Mouse (Mus musculus) left cerebral cortex, postnatal 14 days (tissue): ENCODE data around the gene Ccdc92b. TPM values are rescaled to one million over a fixed set of nuclear protein-coding genes. Genes with fewer than 3 reads are reported as not detected.
"Not testable (repeated sequence)": the region's sequence is repeated elsewhere in the genome, so short reads cannot be mapped to it uniquely, and the experiment has no call there.

ENCODE experiments used
- DNase-seq, 2 experiments: peaks; one replicate each; pipeline ENCODE4 v3.0.0; 2021 to 2022; ENCODE audit warnings: low spot score in 2 of 2, mixed read lengths in 1 of 2
- intact Hi-C: fragments of 180-260 bp; cut with DNase I; formaldehyde crosslinking; loops from one replicate; pipeline ENCODE4 v1.15.1; 2025
- long read RNA-seq, 2 experiments: library from polyadenylated mRNA; stranded (forward); transcript quantifications; one replicate each; pipeline ENCODE4 v2.0.0; 2021
- total RNA-seq, 2 experiments: library from RNA; stranded (reverse); gene quantifications; 2 replicates each; pipeline ENCODE4 v1.2.3; 2021

Gene Ccdc92b
- 10 to 100 TPM; 23.1 to 23.4 TPM for total RNA-seq
- long read RNA-seq, experiment 1, full-length matches to known transcripts, result 7 of 17 reads
- long read RNA-seq, experiment 1, partial matches to known transcripts, result 0 of 17 reads
- long read RNA-seq, experiment 1, other reads (novel, unspliced or antisense), result 10 of 17 reads
- long read RNA-seq, experiment 2, full-length matches to known transcripts, result 8 of 15 reads
- long read RNA-seq, experiment 2, partial matches to known transcripts, result 1 of 15 reads
- long read RNA-seq, experiment 2, other reads (novel, unspliced or antisense), result 6 of 15 reads

DNA sequence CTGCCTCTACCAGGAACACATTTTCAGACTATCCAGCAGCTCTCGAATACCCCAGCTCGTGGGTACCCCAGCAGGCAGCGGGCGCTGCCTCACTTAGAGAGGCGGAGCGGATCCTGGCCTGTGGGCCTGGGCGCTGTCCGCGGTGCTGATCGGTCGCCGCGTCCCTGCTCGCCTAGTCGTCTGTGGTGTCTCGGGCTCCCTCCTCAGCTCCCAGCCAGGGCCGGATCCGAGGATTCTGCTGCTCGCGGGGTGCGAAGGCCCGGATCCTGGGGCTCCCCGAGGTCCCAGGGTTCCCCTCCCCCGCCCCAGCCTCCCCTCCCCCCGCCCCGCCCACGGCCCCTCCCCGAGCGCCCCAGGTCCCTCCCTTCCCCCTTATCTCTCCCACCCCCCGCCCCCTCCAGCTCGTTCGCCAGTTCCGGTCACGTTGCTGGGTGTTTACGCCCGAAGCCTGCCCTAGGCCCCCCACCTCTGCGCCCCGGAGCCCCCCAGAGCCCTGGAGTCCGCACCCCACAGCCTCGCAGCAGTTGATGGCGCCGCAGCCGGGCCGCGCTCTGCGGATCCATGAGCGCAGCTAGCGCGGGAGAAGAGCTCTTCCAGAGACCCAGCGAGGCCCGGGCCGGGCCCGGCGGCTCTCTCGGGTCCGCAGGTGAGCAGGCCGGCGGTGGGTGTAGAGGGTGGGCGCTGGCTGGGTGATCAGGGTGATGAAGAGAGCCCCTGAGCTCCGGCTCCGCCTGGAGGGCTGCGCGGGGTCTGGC lies at the start of gene Ccdc92b:
Gene Ccdc92b, plus strand, starts transcription at position 405 of the 755 bp plus-strand sequence.
- intact Hi-C loops, result no loop called here

DNA sequence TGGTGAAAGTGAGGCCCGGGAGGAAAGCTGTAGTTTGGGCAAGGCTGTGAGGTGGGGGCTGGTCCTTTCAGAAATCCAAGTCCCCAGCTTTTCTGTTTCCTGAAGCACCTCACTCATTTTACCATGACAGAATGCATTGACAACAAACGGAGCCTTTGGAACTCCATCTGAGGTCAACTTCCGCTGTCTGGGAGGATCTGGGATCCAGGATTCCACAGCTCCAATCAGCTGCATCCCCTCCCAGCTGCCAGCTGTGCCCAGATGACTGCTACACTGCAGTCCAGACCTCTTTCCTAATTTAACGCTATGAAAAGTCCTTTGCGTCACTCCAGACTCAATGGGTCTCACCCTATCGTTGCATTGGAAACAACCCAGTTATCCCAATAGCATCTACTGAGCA lies 49.7 kb upstream of the Ccdc92b start:
- intact Hi-C loops, result no loop called here

More for the DNA sequence above, at the start of gene Ccdc92b:
- peak; percentile 62 to 72 for DNase-seq

DNA sequence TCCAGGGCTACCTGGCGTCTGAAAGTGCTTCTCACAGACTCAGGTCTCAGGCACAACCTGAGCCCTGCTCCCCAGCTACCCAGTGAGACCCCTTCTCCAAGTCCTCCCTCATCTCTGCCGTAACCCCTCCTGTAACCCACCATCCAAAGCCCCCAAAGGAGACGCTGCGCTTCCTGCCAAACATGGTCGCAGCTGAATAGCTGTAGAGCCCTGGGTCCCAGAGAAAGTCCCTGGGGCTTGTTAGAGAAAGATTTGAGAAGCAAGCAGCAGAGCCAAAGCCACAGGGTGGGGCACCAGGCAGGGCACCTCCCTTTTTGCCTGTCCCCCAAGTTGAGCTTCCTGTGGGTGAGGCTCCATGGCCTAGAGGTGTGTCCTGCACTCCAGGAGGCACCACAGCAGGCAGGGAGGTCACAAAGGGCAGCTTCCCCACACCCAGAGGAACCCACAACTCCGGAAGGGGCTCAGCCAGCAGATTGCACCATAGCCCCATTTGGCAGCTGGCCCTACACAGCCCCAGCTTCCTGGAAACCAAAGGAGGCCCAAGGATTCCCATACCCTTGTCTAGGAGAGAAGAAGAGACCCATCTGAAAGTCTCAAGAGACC lies 46.8 kb upstream of the Ccdc92b start:
- DNase-seq, result no peak
- intact Hi-C loops, result no loop called here

More for the DNA sequence above, 49.7 kb upstream of the Ccdc92b start:
- DNase-seq, result no peak

DNA sequence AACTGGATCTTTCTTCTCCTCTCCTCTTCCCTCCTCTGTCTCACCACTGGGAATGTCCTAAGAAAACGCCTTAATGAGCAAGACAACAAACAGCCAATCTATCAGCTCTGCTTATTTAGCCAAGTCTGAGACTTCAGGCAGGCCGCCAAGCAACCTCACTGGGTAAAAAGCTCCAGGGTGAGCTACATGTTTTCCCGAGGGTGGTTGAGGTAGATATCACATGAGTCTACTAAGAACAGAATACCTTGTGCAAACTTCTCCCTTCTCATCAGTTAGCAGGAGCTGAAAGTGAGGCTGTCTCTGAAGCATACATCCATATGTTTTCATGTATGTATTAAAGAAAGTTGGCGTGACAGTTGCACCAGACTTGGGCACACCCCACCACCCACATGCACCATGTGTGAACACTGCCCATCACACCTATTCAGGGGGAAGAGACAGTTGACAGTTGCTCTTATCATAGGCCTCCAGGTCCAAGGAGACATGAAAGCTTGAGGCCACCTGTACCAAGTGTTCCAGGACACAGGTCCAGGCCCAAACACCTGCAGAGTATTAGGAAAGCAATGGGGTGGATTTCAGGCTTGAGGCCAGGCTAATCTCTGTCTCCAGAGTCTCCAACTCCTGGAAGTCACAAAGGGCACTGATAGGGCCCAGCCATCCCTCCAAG lies 44.5 kb upstream of the Ccdc92b start:
- intact Hi-C loops, result no loop called here

DNA sequence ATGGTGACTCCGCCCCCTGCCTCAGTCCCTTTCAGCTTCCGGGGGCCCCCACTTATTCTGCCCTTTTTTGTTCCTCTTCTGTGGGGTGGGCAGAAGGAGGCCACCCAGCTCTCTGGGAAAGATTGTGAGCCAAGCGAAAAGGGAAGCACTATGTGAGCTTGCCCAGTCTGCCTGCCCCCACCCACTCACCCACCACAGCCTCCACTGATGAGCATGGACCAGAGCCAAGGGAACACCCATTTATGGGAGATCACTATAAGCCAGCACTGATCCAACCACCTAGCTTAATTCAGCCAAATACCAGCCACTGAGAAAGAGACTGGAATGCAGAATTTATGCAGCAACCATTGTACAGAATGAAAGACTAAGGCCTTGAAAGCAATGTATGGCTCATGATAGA lies 43.5 kb upstream of the Ccdc92b start:
- intact Hi-C loops, result no loop called here
- DNase-seq, result no peak

More for the DNA sequence above, 44.5 kb upstream of the Ccdc92b start:
- DNase-seq, result no peak

DNA sequence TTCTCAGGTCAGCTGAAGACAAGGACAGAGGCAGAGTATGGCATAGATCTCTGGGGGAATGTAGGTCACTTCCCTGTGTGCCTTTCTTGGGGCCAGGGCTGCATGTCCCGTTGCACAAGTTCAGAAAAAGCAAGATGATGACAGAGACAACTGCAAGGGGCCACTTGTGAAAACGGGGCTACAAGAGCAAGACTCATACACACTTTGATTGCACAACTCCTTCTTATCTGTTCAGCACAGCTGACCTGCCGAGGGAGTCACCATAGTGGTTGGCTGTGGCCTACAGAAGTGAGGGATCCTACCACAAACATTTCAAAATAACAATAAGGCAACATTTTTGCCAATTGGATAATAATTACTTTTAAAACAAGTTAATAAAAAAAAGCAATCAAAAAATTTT lies 42.3 kb upstream of the Ccdc92b start:
- intact Hi-C loops, result no loop called here
- no peak for DNase-seq

DNA sequence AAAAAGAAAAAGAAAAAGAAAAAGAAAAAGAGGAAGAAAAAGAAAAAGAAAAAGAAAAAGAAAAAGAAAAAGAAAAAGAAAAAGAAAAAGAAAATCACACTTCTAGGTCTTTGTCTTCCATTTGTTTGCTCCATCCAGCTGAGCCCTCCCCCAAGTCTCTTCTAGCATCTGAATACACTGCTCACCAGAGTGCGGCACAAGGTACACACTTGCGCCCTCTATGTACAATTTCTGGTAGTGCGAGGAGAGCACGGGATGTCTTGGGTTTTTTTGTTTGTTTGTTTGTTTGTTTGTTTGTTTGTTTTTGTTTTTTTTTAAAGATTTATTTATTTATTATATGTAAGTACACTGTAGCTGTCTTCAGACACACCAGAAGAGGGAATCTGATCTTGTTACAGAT lies 38.1 kb upstream of the Ccdc92b start:
- DNase-seq, intact Hi-C loops: not testable (repeated sequence)

DNA sequence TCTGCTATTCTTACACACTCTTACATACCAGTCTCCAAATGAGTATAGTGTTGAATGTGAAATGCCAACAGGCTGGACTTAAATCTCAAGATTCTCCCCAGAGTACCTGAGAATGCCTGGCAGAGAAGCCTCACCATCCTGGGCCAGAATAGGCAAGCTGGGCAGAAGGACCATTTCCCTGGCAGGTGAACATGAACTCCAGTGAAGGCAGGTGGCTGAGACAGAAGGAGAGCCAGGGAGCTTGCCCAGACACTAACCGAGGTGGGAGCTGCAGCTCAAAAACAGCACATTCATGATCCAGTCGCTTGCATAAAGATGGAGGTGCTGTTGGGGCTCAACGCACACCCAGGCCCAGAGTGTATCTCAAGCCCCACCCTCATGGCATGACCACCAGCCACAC lies 36.9 kb upstream of the Ccdc92b start:
- intact Hi-C loops, result no loop called here
- DNase-seq, result no peak

DNA sequence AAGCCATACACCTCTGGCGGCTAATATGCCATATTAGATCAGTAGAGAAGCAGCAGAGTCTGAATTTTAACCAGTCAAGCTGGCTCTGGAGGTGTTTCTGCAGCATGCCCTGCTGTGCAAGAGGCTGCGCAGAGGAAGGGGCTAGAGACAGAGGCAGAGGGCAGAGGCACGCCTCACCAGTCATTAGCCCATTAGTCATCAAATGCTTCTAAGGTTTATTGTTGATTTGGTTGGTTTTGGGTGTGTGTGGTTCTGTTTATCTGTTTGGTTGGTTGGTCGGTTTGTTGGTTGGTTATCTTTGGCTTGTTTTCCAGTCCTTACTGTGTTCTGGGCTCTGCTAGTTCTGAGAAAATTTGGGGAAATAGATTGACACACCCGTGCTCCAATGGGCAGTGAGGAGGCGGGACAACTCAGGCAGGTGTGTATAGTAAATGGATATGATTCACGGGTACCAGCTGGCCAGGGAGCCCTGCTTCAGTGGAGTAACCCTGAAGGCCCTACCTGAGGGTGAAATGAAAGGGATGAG lies 35.5 kb upstream of the Ccdc92b start:
- intact Hi-C loops, result no loop called here
- DNase-seq, result no peak

DNA sequence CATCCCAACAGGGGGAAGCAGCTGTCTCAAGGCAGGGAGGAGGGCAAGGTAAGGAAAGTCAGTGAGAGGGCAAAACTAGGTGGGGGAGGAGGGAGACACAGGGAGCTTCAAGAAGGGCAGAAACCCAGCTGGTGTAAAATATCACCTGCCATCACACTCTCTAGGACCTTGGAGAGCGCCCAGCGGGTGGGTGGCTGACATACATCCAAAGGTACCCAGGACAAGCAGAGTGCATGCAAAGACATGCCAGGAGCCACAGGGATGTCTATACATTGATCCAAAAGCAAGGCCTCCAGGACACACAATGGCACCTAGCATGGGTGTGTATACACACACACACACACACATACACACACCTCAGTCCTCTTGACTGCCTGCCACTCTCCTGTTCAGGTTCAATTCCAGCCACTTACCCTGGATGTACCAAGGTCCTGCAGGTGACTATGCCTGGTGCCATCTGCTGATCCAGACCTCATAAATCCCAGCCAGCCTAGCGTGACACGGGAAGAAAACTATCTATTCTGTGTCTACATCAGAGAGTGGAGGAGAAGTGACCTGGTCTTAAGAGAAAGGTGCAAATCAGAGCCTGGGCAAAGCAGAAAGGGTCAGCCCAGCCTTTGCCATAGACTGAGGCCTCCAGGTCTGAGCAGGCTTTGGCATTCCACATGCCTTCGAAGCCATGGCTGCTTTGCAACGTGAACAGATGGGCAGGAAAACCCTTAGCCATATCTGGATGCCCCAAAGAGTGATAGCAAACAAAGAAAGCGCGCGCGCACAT lies 34.3 kb upstream of the Ccdc92b start:
- no peak for DNase-seq
- intact Hi-C loops, result no loop called here

DNA sequence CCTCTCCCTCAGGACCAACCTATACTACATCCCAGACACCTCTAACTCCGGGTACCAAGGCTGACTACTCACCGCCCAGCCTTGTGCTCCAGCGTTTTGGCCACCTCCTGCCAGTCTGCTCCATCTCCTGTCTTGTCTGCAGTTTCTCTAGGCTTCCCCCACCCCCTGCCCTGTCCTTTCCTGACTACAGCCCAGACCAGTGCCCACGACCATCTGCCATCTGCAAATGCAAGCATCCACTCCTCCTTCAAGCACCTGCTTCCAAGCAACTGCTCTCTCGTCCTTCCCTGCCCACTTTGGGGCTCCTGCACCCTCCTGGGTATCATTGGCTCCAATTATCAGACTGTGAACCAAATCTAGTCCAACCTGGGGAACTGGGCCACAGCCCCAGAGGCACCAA lies 33.0 kb upstream of the Ccdc92b start:
- DNase-seq, result no peak

DNA sequence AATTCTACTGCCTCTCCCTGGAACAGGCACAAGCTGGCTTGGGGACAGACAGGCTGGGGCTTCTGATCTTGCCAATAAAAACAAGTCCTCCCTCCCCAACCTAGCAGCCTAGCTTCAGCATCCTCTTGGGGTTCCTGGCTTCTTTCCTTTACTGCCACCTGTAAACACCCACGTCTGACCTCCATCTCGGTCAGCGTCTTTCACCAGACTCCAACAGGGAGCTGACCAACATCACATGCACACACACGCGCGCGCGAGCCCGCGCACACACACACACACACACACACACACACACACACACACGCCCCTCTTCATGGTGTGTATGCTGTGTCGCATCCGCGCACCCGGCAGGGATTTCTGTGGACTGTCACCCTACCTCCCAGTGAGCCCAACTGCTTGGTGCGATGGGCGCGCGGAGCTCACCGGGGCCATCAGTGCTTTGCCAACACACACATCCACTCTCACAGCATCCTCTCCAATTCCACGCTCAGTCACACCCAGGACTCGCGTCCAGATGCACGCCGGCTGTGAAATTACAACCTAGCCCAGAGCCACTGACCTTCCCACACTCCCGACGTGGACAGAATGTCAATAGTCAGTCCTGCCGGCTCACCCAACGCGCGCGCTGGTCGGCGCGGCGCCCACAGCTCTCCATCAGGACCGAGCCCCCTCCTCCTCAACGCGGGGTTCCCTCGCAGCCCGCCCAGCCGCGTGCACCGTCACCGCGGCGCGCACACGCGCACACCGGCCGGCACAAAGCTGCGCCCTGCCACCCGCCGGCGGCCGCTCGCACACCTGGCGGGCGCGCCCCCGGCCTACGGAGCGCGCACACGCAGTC lies 29.8 kb upstream of the Ccdc92b start:
- peak; percentile 63 to 68 for DNase-seq
- intact Hi-C loops, result no loop called here

More for the DNA sequence above, 33.0 kb upstream of the Ccdc92b start:
- intact Hi-C loops, result no loop called here

DNA sequence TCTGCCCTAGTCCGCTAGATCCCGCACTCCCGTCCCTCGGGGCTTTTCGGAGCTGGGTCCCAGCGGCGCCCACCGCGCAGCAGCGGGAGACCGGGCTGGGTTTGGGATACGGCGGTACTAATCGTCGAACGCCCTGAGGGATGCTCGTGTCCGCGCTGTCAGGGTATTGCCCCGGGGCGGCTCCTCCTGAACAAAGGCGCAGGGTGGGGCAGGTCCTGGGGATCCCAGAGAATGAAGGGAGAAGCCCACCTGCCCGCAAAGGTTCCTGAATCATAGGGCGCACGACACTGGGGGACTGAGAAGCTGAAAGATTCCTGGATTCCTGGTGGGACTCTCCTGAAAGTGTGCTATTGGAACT lies 29.2 kb upstream of the Ccdc92b start:
- DNase-seq, result no peak

DNA sequence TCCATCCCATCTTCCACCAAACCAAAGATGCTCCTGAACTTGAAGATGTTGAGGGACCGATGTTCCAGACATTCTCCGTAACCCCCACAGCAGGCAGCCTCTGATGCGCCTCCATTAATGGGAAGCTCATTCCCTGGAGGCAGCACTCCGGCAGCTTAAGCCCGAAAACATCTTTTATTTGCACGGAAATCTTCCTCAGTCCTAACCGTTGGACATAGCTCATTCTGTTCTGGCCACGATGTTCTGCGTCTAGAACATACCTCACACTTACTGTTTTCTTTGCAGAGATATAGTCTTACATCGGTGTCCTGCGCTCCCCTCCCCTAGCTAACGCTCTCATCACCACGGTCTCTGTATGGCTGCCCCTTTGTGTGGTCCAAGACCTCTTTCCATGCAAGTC lies 28.7 kb upstream of the Ccdc92b start:
- DNase-seq, result no peak
- intact Hi-C loops, result no loop called here

More for the DNA sequence above, 29.2 kb upstream of the Ccdc92b start:
- intact Hi-C loops, result no loop called here

DNA sequence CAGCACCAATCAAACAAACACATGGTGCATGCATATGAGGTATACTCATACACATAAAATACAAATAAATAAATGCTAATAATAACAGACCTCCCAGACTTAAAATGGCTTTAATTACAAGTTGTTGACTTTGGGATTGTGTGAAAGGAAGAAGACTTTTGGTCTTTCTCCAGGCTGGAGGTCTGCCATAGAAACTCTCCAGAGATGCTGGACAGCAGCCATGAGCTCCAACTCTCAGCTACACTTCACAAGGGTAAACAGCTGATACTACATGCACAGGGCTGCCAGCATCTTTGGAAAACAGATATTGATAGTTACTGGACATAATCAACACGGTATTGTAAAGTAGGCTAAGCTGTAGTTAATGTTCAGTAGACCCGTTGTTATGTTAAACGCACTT lies 27.2 kb upstream of the Ccdc92b start:
- intact Hi-C loops, result no loop called here
- DNase-seq, result no peak

DNA sequence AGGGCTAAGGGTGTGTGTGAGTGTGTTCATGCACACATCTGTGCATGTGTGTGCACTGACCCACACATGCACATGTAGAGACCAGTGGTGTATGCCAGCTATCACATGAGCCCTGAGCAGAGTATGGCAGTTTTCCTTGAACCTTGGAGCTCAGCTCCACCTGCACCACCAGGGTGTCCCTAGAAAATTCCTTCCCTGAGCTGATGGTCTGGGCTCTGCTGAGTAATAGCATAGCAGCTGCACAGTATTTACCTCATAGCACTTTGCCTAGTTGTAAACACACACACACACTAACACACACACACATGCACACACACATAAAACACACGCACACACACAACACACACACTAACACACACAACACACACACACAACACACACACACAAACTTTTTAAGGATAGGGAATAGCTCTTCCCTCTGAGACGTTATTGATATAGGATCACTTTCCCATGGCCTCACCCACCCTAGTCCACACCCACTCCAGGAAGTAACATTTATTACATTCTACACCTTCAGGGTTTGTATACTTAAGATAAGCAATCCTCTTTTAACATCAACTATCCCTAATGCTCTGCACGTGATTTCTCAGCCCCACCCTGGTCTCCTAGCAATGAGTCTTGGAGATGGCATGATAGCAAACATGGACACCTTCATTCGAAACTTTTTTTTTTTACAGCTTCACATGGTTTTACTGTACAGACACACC lies 22.0 kb upstream of the Ccdc92b start:
- no peak for DNase-seq
- intact Hi-C loops, result no loop called here

DNA sequence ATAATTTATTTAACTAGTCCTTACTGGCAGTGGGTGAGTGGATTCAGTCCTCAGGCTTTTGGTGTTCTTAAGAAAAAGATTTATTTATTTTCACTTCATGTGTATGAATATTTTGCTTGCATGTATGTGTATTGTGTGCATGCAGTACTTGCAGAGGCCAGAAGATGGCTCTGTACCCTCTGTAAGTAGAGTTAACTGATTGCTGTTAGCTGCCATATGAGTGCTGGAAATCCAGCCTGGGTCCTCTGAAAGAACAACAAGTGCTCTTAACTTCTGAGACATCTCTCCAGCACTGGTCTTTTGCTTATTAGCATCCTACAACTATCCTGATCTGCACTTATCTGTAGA lies 21.4 kb upstream of the Ccdc92b start:
- no peak for DNase-seq
- intact Hi-C loops, result no loop called here

DNA sequence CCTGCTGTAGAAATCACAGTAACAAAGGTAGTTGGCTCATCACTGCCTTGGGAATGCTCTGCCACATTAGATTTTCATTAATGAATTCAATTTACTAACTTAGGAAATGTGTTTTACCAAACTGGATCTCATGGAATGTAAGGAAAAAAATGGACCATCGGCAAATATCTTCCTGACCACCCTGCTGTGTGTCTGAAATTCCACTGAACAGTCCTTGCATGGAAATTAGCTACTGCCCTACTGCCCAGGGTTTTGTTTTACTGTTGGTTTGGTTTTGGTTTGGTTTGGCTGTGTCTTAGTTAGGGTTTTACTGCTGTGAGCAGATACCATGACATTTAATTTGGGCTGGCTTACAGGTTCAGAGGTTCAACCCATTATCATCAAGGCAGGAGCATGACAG lies 17.1 kb upstream of the Ccdc92b start:
- no peak for DNase-seq
- intact Hi-C loops, result no loop called here
